ENCODE assay signal across 17 mouse cellular contexts in the genomic region with DNA sequence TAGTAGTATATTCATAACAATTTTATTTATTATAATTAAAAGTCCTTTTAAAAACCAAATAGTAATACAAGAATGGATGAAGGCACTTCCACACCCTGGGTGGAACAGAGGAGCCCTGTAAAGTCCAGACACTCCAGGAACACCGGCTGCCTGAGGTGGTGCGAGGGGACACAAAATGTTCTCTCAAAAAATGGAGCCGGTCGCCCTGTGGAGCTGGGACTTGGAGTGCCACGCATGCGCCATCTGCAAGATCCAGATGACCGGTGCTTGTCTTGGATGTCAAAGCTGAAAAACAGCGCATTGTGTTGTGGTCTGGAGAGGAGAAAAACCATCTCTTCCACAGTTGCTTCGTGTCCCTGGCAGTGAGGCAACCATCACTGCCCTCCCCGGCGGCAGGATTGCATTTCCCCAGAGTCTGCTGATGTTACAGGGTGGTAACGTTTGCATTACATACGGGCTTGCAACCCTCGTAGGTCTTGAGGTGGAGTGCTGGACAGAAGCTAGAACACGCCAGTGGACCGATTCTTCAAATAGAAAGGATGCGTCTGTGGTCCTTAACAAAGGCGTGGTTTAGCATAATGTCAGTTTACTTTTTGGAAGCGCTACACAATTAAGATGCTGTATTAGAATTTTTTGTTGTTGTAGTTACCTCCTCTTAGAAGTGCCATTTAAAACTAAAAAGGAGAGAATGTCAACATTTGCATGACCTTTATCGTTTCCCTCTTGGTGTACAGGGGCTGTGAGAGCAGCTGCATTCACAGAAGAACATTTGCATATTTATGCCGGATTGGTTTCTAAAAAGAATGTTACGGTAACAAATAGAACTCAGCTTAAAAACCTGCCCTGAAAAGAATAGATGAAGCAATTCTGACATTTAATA. TPM values are rescaled to one million over a fixed set of nuclear protein-coding genes. Genes with fewer than 3 reads are reported as not detected.
DNase-seq lines count a peak whose midpoint lies in the region; ATAC-seq and TF ChIP-seq lines count a peak whose summit lies in the region.
"Had no signal": no experiment of that assay in that cellular context is flagged by ENCODE, and none has a peak within 500 bp of the region (broad histone marks: within the 10 kb centered on the region; RNA-seq: fewer than 3 reads in every experiment).

No protein-coding gene starts in this region.

- no peaks in the 10 kb centered on the region for H3K27me3 ChIP-seq in hindbrain, embryonic 14.5 days (ENCODE audit: control insufficient read depth, insufficient read depth, low read length)
- no peaks in the 10 kb centered on the region for H3K27me3 ChIP-seq in hindbrain, embryonic 12.5 days
- H3K27me3 ChIP-seq: megakaryocyte, embryonic 14.5 days; Patski had no signal

- no peak overlapping the region for H3K27ac ChIP-seq in hindbrain, embryonic 14.5 days
- no peak overlapping the region for H3K27ac ChIP-seq in hindbrain, embryonic 12.5 days

- H3K4me1 ChIP-seq in hindbrain, embryonic 14.5 days (replicated peaks; ENCODE audit: control insufficient read depth, insufficient read depth, low read length), result no peaks in the 10 kb centered on the region
- peaks cover 7% of the 10 kb centered on the region for H3K4me1 ChIP-seq in hindbrain, embryonic 12.5 days

- no peak overlapping the region for H3K4me3 ChIP-seq in hindbrain, embryonic 14.5 days (replicated peaks; ENCODE audit: low read length)
- no peak overlapping the region for H3K4me3 ChIP-seq in hindbrain, embryonic 12.5 days
- H3K4me3 ChIP-seq: megakaryocyte, embryonic 14.5 days had no signal

- no peak overlapping the region for H3K9ac ChIP-seq in hindbrain, embryonic 14.5 days
- H3K9ac ChIP-seq in hindbrain, embryonic 12.5 days, result no peak overlapping the region

- peak overlapping the region; percentile 8; the same call in 1 of the 2 replicates for H3K4me2 ChIP-seq in hindbrain, embryonic 14.5 days (replicated peaks)
- H3K4me2 ChIP-seq in hindbrain, embryonic 12.5 days (replicated peaks), result no peak overlapping the region

- no peak for TF ChIP-seq CTCF in brain, embryonic 14.5 days (IDR thresholded peaks at IDR 0.05; ENCODE audit: borderline replicate concordance, extremely low read depth, insufficient read depth, insufficient read length)

- no peaks in the 10 kb centered on the region for H3K9me3 ChIP-seq in hindbrain, embryonic 14.5 days (ENCODE audit: control insufficient read depth, low read length)
- H3K9me3 ChIP-seq in hindbrain, embryonic 12.5 days (replicated peaks), result no peaks in the 10 kb centered on the region
- H3K9me3 ChIP-seq: megakaryocyte, embryonic 14.5 days had no signal

- no peak for ATAC-seq in hindbrain, embryonic 14.5 days (ENCODE audit: low FRiP score)
- ATAC-seq in hindbrain, embryonic 12.5 days (ENCODE audit: low FRiP score), result no peak
- ATAC-seq: Patski had no signal

- no peak for DNase-seq in hindbrain, embryonic 14.5 days (ENCODE audit: low spot score)
- DNase-seq in right cerebral cortex, adult 18-20 months, result peak; percentile 21
- DNase-seq in right cerebral cortex, adult 2 months (ENCODE audit: low spot score in 2 of 2), result no peak
- DNase-seq in brain, embryonic 14.5 days (ENCODE audit: low read depth), result peak; percentile 27
- DNase-seq in spleen, postnatal 36 days (ENCODE audit: low spot score in 2 of 2), result peak; percentile 43 to 53
- DNase-seq in liver, result no peak
- no peak for DNase-seq in embryo, embryonic 11 days
- DNase-seq: adrenal gland, adult 8-10 months; cerebellum, adult 18-20 months; heart, postnatal 36 days; kidney, adult 9 months; lung, adult 2 months; right cerebral cortex, postnatal 14 days; thymus, postnatal 36 days had no signal

- H3K36me3 ChIP-seq in hindbrain, embryonic 14.5 days (replicated peaks; ENCODE audit: control insufficient read depth, insufficient read depth), result no peaks in the 10 kb centered on the region
- H3K36me3 ChIP-seq in hindbrain, embryonic 12.5 days, result no peaks in the 10 kb centered on the region

- WGBS in hindbrain, embryonic 14.5 days, result 61% methylated on average over 22 of the region's 22 CpGs
- WGBS in hindbrain, embryonic 12.5 days, result 62% methylated on average over 22 of the region's 22 CpGs

- TF ChIP-seq POLR2A in brain, embryonic 14.5 days (IDR thresholded peaks at IDR 0.05; ENCODE audit: borderline replicate concordance, extremely low read depth, insufficient read depth, insufficient read length, poor library complexity, severe bottlenecking), result no peak

RNA-seq across cellular contexts. Expression of gene Rb1, which starts 9.5 kb away (rescaled TPM):
- polyA plus RNA-seq in hindbrain, embryonic 14.5 days (2014; fragmentation: Nextera tagmentation; extraction: Ambion mirVana), result 29.2 and 32.2 TPM in 2 replicates
- polyA plus RNA-seq in hindbrain, embryonic 12.5 days (2016; fragmentation: Nextera tagmentation; extraction: Ambion mirVana), result 34.2 and 36.4 TPM in 2 replicates
- polyA plus RNA-seq in brain, embryonic 14.5 days (2012; rRNA removed), result 31.1 and 38.2 TPM in 2 replicates

RNA-seq across cellular contexts. Expression of gene Itm2b, which starts 49.9 kb away (rescaled TPM):
- polyA plus RNA-seq in hindbrain, embryonic 14.5 days (2014; fragmentation: Nextera tagmentation; extraction: Ambion mirVana), result 761 and 787 TPM in 2 replicates
- 462 and 486 TPM in 2 replicates for polyA plus RNA-seq in hindbrain, embryonic 12.5 days (2016; fragmentation: Nextera tagmentation; extraction: Ambion mirVana)
- 371 and 377 TPM in 2 replicates for polyA plus RNA-seq in brain, embryonic 14.5 days (2012; rRNA removed)

Comparison
In these comparisons a context has a peak if more than half of its experiments do, and no peak if none do; other contexts are left out.
1. DNase-seq: peak in right cerebral cortex, adult 18-20 months (single experiment), brain, embryonic 14.5 days (single experiment) and spleen, postnatal 36 days (2 of 2); none in hindbrain, embryonic 14.5 days (single experiment), right cerebral cortex, adult 2 months (0 of 2), liver (single experiment) and embryo, embryonic 11 days (single experiment).